Mouse (Mus musculus): ENCODE results near the gene Acot8.

DNA sequence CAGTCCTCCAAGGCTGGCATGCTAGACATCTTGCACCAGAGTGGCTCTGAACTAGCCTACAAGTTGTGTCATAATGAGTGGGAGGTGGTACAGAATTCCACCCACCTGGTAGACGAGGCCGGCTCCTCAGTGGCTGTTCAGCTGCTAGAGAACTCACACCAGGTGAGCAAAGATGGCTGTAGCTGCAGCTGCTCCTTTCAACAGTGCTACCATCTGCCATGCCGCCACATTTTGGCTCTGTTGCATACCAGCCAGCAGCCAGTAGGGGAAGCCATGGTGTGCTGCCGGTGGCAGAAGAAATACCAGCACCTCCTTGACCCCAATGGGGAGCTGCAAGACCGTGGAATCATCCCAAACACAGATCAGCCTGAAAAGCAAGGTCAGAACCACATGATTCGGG lies 16.4 kb upstream of the Acot8 start:
- TF ChIP-seq CTCF (IDR thresholded peaks at IDR 0.05; ENCODE audit: borderline replicate concordance, extremely low read depth, insufficient read depth, insufficient read length) (no peak), POLR2A (IDR thresholded peaks at IDR 0.05; ENCODE audit: borderline replicate concordance, extremely low read depth, insufficient read depth, insufficient read length, poor library complexity, severe bottlenecking) (no peak)

Measured in brain, embryonic 14.5 days (tissue).